Mouse (Mus musculus): ENCODE data around the gene Olfr378. TPM values are rescaled to one million over a fixed set of nuclear protein-coding genes. Genes with fewer than 3 reads are reported as not detected.

Olfr378 gene
- not detected for total RNA-seq (2021)
- long read RNA-seq, experiment 1, result 0 reads
- long read RNA-seq, experiment 2, result 0 reads

GRCm38 (mm10) chr11:73428377-73428776 lies at the start of gene Olfr378:
TSS of gene Olfr378 (minus strand) at chr11:73428477.
- DNase-seq (ENCODE audit: low spot score in 2 of 2), result no peak

GRCm38 (mm10) chr11:73457408-73457807 lies 29.1 kb upstream of the Olfr378 start, which contains the start of gene Olfr380:
TSS of gene Olfr380 (minus strand) at chr11:73457508.
- DNase-seq (ENCODE audit: low spot score in 2 of 2), result no peak

GRCm38 (mm10) chr11:73399514-73399913 lies 28.8 kb downstream of the Olfr378 start, which contains the start of gene Olfr1:
TSS of gene Olfr1 (minus strand) at chr11:73399614.
- DNase-seq (ENCODE audit: low spot score in 2 of 2), result no peak

- DNase-seq (ENCODE audit: low spot score in 2 of 2), result no peak
These were observed 32.9 kb downstream of the Olfr378 start for GRCm38 (mm10) chr11:73395374-73395773.

Other genes with a start within 250 kb of the Olfr378 start
- gene Ctns, start 229.4 kb downstream of the Olfr378 start, total RNA-seq (2021), result 10 to 100 TPM; 19.1 to 19.4 TPM
- gene Shpk, start 229.0 kb downstream of the Olfr378 start, total RNA-seq (2021), result 1 to 10 TPM; 6.8 to 9.0 TPM
- gene Trpv1, start 194.2 kb downstream of the Olfr378 start, total RNA-seq (2021), result under 1 TPM; 0.14 to 0.22 TPM
- gene Trpv3, start 161.1 kb downstream of the Olfr378 start, total RNA-seq (2021), result under 1 TPM; 0.08 to 0.17 TPM
- gene Aspa, start 98.9 kb downstream of the Olfr378 start, total RNA-seq (2021), result 10 to 100 TPM in 1 of 2 experiments, 1 to 10 TPM in 1; 7.7 to 12.0 TPM
- gene Gm49340, start 98.7 kb downstream of the Olfr378 start, total RNA-seq (2021), result not detected
- under 1 TPM; 0.22 to 0.56 TPM for gene Spata22, start 98.7 kb downstream of the Olfr378 start, total RNA-seq (2021)
- gene Olfr20, start 77.7 kb downstream of the Olfr378 start, total RNA-seq (2021), result not detected
- gene Olfr376, start 57.2 kb downstream of the Olfr378 start, total RNA-seq (2021), result not detected
- not detected for gene Olfr1, start 28.9 kb downstream of the Olfr378 start, total RNA-seq (2021)
- gene Olfr380, start 29.0 kb upstream of the Olfr378 start, total RNA-seq (2021), result not detected
- not detected for gene Olfr381, start 63.1 kb upstream of the Olfr378 start, total RNA-seq (2021)
- not detected for gene Olfr382, start 88.7 kb upstream of the Olfr378 start, total RNA-seq (2021)
- not detected for gene Olfr385, start 164.5 kb upstream of the Olfr378 start, total RNA-seq (2021)
- not detected for gene Olfr384, start 170.1 kb upstream of the Olfr378 start, total RNA-seq (2021)

All from adrenal gland, postnatal 4 days (tissue).